Mouse (Mus musculus): ENCODE measurements around the gene Foxp1. TPM values are rescaled to one million over a fixed set of nuclear protein-coding genes. Genes with fewer than 3 reads are reported as not detected.

Gene Foxp1
- total and polyA plus RNA-seq, 3 experiments = 57.4 to 88.1 (median 79.8) TPM

- H3K4me3 ChIP-seq (ENCODE audit: low read depth, low read length) = no peak overlapping the region
- H3K9me3 ChIP-seq (replicated peaks) = no peaks in the 10 kb centered on the region
- TF ChIP-seq POLR2AphosphoS5 (IDR thresholded peaks at IDR 0.05; ENCODE audit: insufficient replicate concordance, low read depth, low read length) = no peak
- no peak for TF ChIP-seq GATA1 (IDR thresholded peaks at IDR 0.05; ENCODE audit: borderline replicate concordance, low read length)
- no peak for TF ChIP-seq TAL1 (conservative IDR thresholded peaks at IDR 0.05; ENCODE audit: low read depth, low read length)
- no peak for TF ChIP-seq GATA2 (IDR thresholded peaks at IDR 0.05; ENCODE audit: borderline replicate concordance, low read depth, low read length)
- no peak for TF ChIP-seq CTCF (IDR thresholded peaks at IDR 0.05; ENCODE audit: low read depth, low read length)
- H3K4me1 ChIP-seq (ENCODE audit: insufficient read depth, low read depth, low read length) = peaks cover 51% of the 10 kb centered on the region
- no peak for DNase-seq (ENCODE audit: low spot score)
- ATAC-seq (ENCODE audit: extremely low read depth, insufficient number of reproducible peaks, low FRiP score, poor library complexity, severe bottlenecking) = no peak
- H3K27me3 ChIP-seq (ENCODE audit: insufficient read depth, low read length) = no peaks in the 10 kb centered on the region
- H3K36me3 ChIP-seq (replicated peaks) = no peaks in the 10 kb centered on the region
These were observed 321.2 kb downstream of the Foxp1 start for GRCm38 (mm10) chr6:99201271-99201705.

- no peaks in the 10 kb centered on the region for H3K36me3 ChIP-seq (replicated peaks)
- no peak for ATAC-seq (ENCODE audit: extremely low read depth, insufficient number of reproducible peaks, low FRiP score, poor library complexity, severe bottlenecking)
- no peak for DNase-seq (ENCODE audit: low spot score)
- H3K9me3 ChIP-seq (replicated peaks) = no peaks in the 10 kb centered on the region
- no peaks in the 10 kb centered on the region for H3K27me3 ChIP-seq (ENCODE audit: insufficient read depth, low read length)
- TF ChIP-seq CTCF (IDR thresholded peaks at IDR 0.05; ENCODE audit: low read depth, low read length) (no peak), TAL1 (conservative IDR thresholded peaks at IDR 0.05; ENCODE audit: low read depth, low read length) (no peak), GATA1 (IDR thresholded peaks at IDR 0.05; ENCODE audit: borderline replicate concordance, low read length) (no peak), GATA2 (IDR thresholded peaks at IDR 0.05; ENCODE audit: borderline replicate concordance, low read depth, low read length) (no peak), POLR2AphosphoS5 (IDR thresholded peaks at IDR 0.05; ENCODE audit: insufficient replicate concordance, low read depth, low read length) (no peak)
- no peak overlapping the region for H3K4me3 ChIP-seq (ENCODE audit: low read depth, low read length)
- H3K4me1 ChIP-seq (ENCODE audit: insufficient read depth, low read depth, low read length) = peaks cover 45% of the 10 kb centered on the region
These were observed 321.9 kb downstream of the Foxp1 start for GRCm38 (mm10) chr6:99200656-99201055.

- ATAC-seq (ENCODE audit: extremely low read depth, insufficient number of reproducible peaks, low FRiP score, poor library complexity, severe bottlenecking) = no peak
- no peak for DNase-seq (ENCODE audit: low spot score)
- H3K36me3 ChIP-seq (replicated peaks) = no peaks in the 10 kb centered on the region
- H3K9me3 ChIP-seq (replicated peaks) = no peaks in the 10 kb centered on the region
- no peak for TF ChIP-seq POLR2AphosphoS5 (IDR thresholded peaks at IDR 0.05; ENCODE audit: insufficient replicate concordance, low read depth, low read length)
- TF ChIP-seq GATA1 (IDR thresholded peaks at IDR 0.05; ENCODE audit: borderline replicate concordance, low read length) = no peak
- TF ChIP-seq CTCF (IDR thresholded peaks at IDR 0.05; ENCODE audit: low read depth, low read length) = no peak
- no peak for TF ChIP-seq GATA2 (IDR thresholded peaks at IDR 0.05; ENCODE audit: borderline replicate concordance, low read depth, low read length)
- TF ChIP-seq TAL1 (conservative IDR thresholded peaks at IDR 0.05; ENCODE audit: low read depth, low read length) = no peak
- H3K4me3 ChIP-seq (ENCODE audit: low read depth, low read length) = no peak overlapping the region
- H3K4me1 ChIP-seq (ENCODE audit: insufficient read depth, low read depth, low read length) = peaks cover 34% of the 10 kb centered on the region
- no peaks in the 10 kb centered on the region for H3K27me3 ChIP-seq (ENCODE audit: insufficient read depth, low read length)
These were observed 323.2 kb downstream of the Foxp1 start for GRCm38 (mm10) chr6:99199277-99199676.

DNA sequence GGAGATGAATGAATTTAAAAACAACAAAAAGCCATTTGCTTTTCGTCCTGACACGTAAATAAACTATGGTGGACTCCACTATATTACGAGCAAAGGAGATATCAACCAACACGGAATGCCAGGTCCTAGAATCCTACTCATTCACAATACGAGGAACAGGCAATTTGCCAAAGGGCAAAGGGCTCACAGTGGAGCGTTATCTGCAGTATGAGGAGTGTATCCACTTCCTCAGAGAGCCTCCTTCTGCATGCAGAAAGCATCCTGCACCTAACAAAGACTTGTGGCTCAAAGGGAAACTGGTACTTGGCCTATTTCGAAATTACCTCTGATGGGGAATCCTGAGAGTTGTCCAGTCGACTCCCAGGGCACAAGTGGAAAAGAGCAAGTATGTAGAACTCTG, 328.8 kb downstream of the Foxp1 start:
- no peak for DNase-seq (ENCODE audit: low spot score)
- no peaks in the 10 kb centered on the region for H3K9me3 ChIP-seq (replicated peaks)
- no peaks in the 10 kb centered on the region; the same call in 1 of the 2 replicates for H3K27me3 ChIP-seq (ENCODE audit: insufficient read depth, low read length)
- H3K4me3 ChIP-seq (ENCODE audit: low read depth, low read length) = no peak overlapping the region
- H3K4me1 ChIP-seq (ENCODE audit: insufficient read depth, low read depth, low read length) = peaks cover 2% of the 10 kb centered on the region
- ATAC-seq (ENCODE audit: extremely low read depth, insufficient number of reproducible peaks, low FRiP score, poor library complexity, severe bottlenecking) = no peak
- TF ChIP-seq POLR2AphosphoS5 (IDR thresholded peaks at IDR 0.05; ENCODE audit: insufficient replicate concordance, low read depth, low read length) (no peak), GATA1 (IDR thresholded peaks at IDR 0.05; ENCODE audit: borderline replicate concordance, low read length) (no peak), TAL1 (conservative IDR thresholded peaks at IDR 0.05; ENCODE audit: low read depth, low read length) (no peak), CTCF (IDR thresholded peaks at IDR 0.05; ENCODE audit: low read depth, low read length) (no peak), GATA2 (IDR thresholded peaks at IDR 0.05; ENCODE audit: borderline replicate concordance, low read depth, low read length) (no peak)
- peaks cover 2% of the 10 kb centered on the region for H3K36me3 ChIP-seq (replicated peaks)

DNA sequence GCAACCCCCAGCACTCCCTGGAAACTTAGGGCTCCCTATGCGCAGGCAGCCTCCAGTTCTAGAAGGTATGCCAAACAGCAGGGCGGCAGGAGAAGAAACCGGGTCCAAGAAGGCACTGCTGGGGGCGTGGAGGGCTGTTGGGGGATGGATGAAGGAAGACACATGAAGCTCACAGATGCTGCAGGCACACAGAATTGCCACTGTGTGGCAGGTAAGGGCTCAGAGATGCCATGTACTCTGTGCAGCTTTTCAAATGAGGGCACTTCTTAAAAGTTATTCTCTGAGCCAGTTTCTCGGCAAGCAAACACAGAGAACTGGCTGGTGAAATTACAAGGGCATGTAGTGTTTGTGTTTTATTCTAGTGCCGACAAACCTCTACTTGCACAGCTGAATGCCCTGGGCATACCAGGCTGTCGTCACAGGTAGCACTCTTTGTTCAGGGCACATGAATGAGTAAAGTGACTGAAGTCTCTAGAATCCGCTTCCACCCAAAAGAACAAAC, 330.8 kb downstream of the Foxp1 start:
- Histone ChIP-seq H3K4me3 (ENCODE audit: low read depth, low read length) (no peak overlapping the region), H3K27me3 (ENCODE audit: insufficient read depth, low read length) (no peaks in the 10 kb centered on the region; the same call in 1 of the 2 replicates), H3K9me3 (replicated peaks) (no peaks in the 10 kb centered on the region), H3K4me1 (ENCODE audit: insufficient read depth, low read depth, low read length) (peaks cover 13% of the 10 kb centered on the region), H3K36me3 (replicated peaks) (peaks cover 2% of the 10 kb centered on the region)
- no peak for TF ChIP-seq CTCF (IDR thresholded peaks at IDR 0.05; ENCODE audit: low read depth, low read length)
- no peak for TF ChIP-seq GATA2 (IDR thresholded peaks at IDR 0.05; ENCODE audit: borderline replicate concordance, low read depth, low read length)
- DNase-seq (ENCODE audit: low spot score) (no peak), ATAC-seq (ENCODE audit: extremely low read depth, insufficient number of reproducible peaks, low FRiP score, poor library complexity, severe bottlenecking) (no peak)

DNA sequence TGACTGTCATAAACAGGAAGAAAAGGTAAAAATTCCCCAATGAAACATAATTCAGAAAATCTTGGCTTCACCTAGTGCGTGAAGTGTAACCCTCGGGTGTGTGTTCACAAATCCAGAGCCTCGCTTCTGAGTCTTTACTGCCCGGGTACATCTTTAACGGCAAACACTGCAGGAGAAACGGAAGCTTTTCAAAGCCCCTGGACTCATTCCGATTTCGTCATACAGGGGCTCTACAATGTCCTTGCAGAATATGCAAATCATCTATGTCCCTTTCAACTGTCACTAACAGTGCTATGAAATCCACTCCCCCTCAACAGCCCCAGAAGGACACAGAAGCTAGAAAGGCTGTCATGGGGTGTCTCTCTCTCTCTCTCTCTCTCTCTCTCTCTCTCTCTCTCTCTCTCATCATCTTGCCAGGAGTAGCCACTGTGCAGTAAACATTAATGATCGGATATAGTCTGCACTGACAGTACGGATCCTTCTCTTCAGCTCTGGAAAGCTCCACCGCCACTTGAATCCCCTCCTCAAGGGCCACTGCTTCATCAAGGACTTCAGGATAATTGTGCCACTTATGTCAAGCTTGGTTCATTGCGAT, 331.4 kb downstream of the Foxp1 start:
- ATAC-seq (ENCODE audit: extremely low read depth, insufficient number of reproducible peaks, low FRiP score, poor library complexity, severe bottlenecking) (no peak), DNase-seq (ENCODE audit: low spot score) (no peak)
- Histone ChIP-seq H3K4me3 (ENCODE audit: low read depth, low read length) (no peak overlapping the region), H3K27me3 (ENCODE audit: insufficient read depth, low read length) (no peaks in the 10 kb centered on the region; the same call in 1 of the 2 replicates), H3K36me3 (replicated peaks) (peaks cover 4% of the 10 kb centered on the region), H3K9me3 (replicated peaks) (no peaks in the 10 kb centered on the region), H3K4me1 (ENCODE audit: insufficient read depth, low read depth, low read length) (peaks cover 18% of the 10 kb centered on the region)
- TF ChIP-seq POLR2AphosphoS5 (IDR thresholded peaks at IDR 0.05; ENCODE audit: insufficient replicate concordance, low read depth, low read length) = no peak
- no peak for TF ChIP-seq CTCF (IDR thresholded peaks at IDR 0.05; ENCODE audit: low read depth, low read length)
- no peak for TF ChIP-seq TAL1 (conservative IDR thresholded peaks at IDR 0.05; ENCODE audit: low read depth, low read length)
- no peak for TF ChIP-seq GATA2 (IDR thresholded peaks at IDR 0.05; ENCODE audit: borderline replicate concordance, low read depth, low read length)
- TF ChIP-seq GATA1 (IDR thresholded peaks at IDR 0.05; ENCODE audit: borderline replicate concordance, low read length) = no peak

Data from G1E (cell line).